Mouse (Mus musculus): ENCODE data around the gene Apoc4.

Gene Apoc4

GRCm38 (mm10) chr7:19632275-19632674 lies 49.0 kb downstream of the Apoc4 start:
- no peak for DNase-seq (ENCODE audit: extremely low read depth, low read depth, low spot score)

GRCm38 (mm10) chr7:19629361-19629734 lies 51.9 kb downstream of the Apoc4 start, which contains the start of gene Relb:
TSS of gene Relb (minus strand) at chr7:19629438.
- DNase-seq (ENCODE audit: extremely low read depth, low read depth, low spot score): no peak

GRCm38 (mm10) chr7:19628536-19629360 lies 52.5 kb downstream of the Apoc4 start:
- DNase-seq (ENCODE audit: extremely low read depth, low read depth, low spot score): peak; percentile 92

GRCm38 (mm10) chr7:19628192-19628535 lies 53.1 kb downstream of the Apoc4 start:
- no peak for DNase-seq (ENCODE audit: extremely low read depth, low read depth, low spot score)

Data from fat pad, adult 2 months (tissue).